ENCODE assay signal across 8 mouse cellular contexts in genomic region chr1:75446656-75447055, GRCm38 (mm10). TPM values are rescaled to one million over a fixed set of nuclear protein-coding genes. Genes with fewer than 3 reads are reported as not detected.
DNase-seq lines count a peak whose midpoint lies in the region; ATAC-seq and TF ChIP-seq lines count a peak whose summit lies in the region.

No protein-coding gene starts in this region.

- H3K4me1 ChIP-seq in forebrain, embryonic 12.5 days = peaks cover 95% of the 10 kb centered on the region
- H3K4me1 ChIP-seq in forebrain, embryonic 16.5 days (replicated peaks; ENCODE audit: control insufficient read depth, insufficient read depth, low read length) = peaks cover 86% of the 10 kb centered on the region
- H3K4me1 ChIP-seq in CH12.LX (ENCODE audit: control insufficient read depth in 1 of 2, insufficient read depth in 2 of 2) = peaks cover 18 to 32% of the 10 kb centered on the region in 2 experiments
- H3K4me1 ChIP-seq in embryonic facial prominence, embryonic 14.5 days (ENCODE audit: control insufficient read depth, insufficient read depth, low read length) = peaks cover 57% of the 10 kb centered on the region
- H3K4me1 ChIP-seq in liver, postnatal 0 days (ENCODE audit: insufficient read depth) = peaks cover 39% of the 10 kb centered on the region

- TF ChIP-seq RAD21 in CH12.LX (IDR thresholded peaks at IDR 0.05; ENCODE audit: low read depth, low read length) = no peak

- peak; percentile 23; the same call in 1 of the 2 replicates for ATAC-seq in forebrain, embryonic 12.5 days (ENCODE audit: low FRiP score)
- ATAC-seq in forebrain, embryonic 16.5 days = no peak
- no peak for ATAC-seq in embryonic facial prominence, embryonic 14.5 days (ENCODE audit: low read depth)
- no peak for ATAC-seq in liver, postnatal 0 days
- ATAC-seq in monocyte, adult 5-6 weeks (replicated peaks; ENCODE audit: insufficient number of reproducible peaks, low FRiP score, low TSS enrichment, poor library complexity, severe bottlenecking) = no peak

- no peak for DNase-seq in CH12.LX (ENCODE audit: extremely low read depth)
- DNase-seq in embryonic facial prominence, embryonic 14.5 days (ENCODE audit: low spot score) = no peak
- DNase-seq in liver, postnatal 0 days = no peak
- DNase-seq in frontal cortex, adult 2 months (ENCODE audit: extremely low spot score in 1 of 2, low spot score in 1 of 2) = no peak
- DNase-seq in right cerebral cortex, postnatal 14 days = no peak

- no peaks in the 10 kb centered on the region for H3K36me3 ChIP-seq in forebrain, embryonic 12.5 days (replicated peaks)
- no peaks in the 10 kb centered on the region for H3K36me3 ChIP-seq in forebrain, embryonic 16.5 days (ENCODE audit: control insufficient read depth, insufficient read depth)
- H3K36me3 ChIP-seq in CH12.LX (replicated peaks in 1 of 2; ENCODE audit: control insufficient read depth in 1 of 2, insufficient read depth in 1 of 2, low read length in 1 of 2) = peaks cover 16 to 25% of the 10 kb centered on the region in 2 experiments
- H3K36me3 ChIP-seq in embryonic facial prominence, embryonic 14.5 days (ENCODE audit: control insufficient read depth, insufficient read depth, low read length) = peaks cover 11% of the 10 kb centered on the region
- H3K36me3 ChIP-seq in liver, postnatal 0 days (replicated peaks; ENCODE audit: insufficient read depth, low read length) = 0 out of 2 replicates have a peak, but pooled peaks cover 2% of the 10 kb centered on the region

- no peaks in the 10 kb centered on the region for H3K9me3 ChIP-seq in forebrain, embryonic 12.5 days
- H3K9me3 ChIP-seq in forebrain, embryonic 16.5 days (ENCODE audit: control insufficient read depth, low read length) = no peaks in the 10 kb centered on the region
- H3K9me3 ChIP-seq in CH12.LX (replicated peaks; ENCODE audit: low read length) = no peaks in the 10 kb centered on the region
- no peaks in the 10 kb centered on the region for H3K9me3 ChIP-seq in embryonic facial prominence, embryonic 14.5 days (ENCODE audit: control insufficient read depth, low read length)
- no peaks in the 10 kb centered on the region for H3K9me3 ChIP-seq in liver, postnatal 0 days (ENCODE audit: low read length)

- WGBS in forebrain, embryonic 12.5 days = 3% methylated on average over 20 of the region's 20 CpGs
- 5% methylated on average over 20 of the region's 20 CpGs for WGBS in forebrain, embryonic 16.5 days
- WGBS in embryonic facial prominence, embryonic 14.5 days = 6% methylated on average over 17 of the region's 20 CpGs
- 2% methylated on average over 20 of the region's 20 CpGs for WGBS in liver, postnatal 0 days (ENCODE audit: insufficient replicate concordance)

- dilution Hi-C loops in CH12.LX (cut with MboI; ENCODE audit: extremely low pct_ligation_motif_present, extremely low pct_unique_long_range_greater_than_20kb, low sequenced_read_pairs) = no loop called here

- TF ChIP-seq POLR2A in CH12.LX (IDR thresholded peaks at IDR 0.05; ENCODE audit: low read depth, low read length) = no peak

- no peak for TF ChIP-seq CTCF in CH12.LX (conservative IDR thresholded peaks at IDR 0.05 in 1 of 2, IDR thresholded peaks at IDR 0.05 in 1 of 2; ENCODE audit: low read depth in 2 of 2, low read length in 2 of 2)
- TF ChIP-seq CTCF in liver, postnatal 0 days (IDR thresholded peaks at IDR 0.05; ENCODE audit: low read depth) = no peak

- peaks cover 75% of the 10 kb centered on the region for H3K27me3 ChIP-seq in forebrain, embryonic 12.5 days
- H3K27me3 ChIP-seq in forebrain, embryonic 16.5 days (replicated peaks; ENCODE audit: control insufficient read depth, insufficient read depth, low read length) = peaks cover 23% of the 10 kb centered on the region
- H3K27me3 ChIP-seq in CH12.LX (replicated peaks) = peaks cover 54% of the 10 kb centered on the region
- H3K27me3 ChIP-seq in embryonic facial prominence, embryonic 14.5 days (replicated peaks; ENCODE audit: control insufficient read depth, insufficient read depth, low read length) = peaks cover 63% of the 10 kb centered on the region
- peaks cover 55% of the 10 kb centered on the region for H3K27me3 ChIP-seq in liver, postnatal 0 days (ENCODE audit: insufficient read depth, low read length)

- peak overlapping the region; percentile 50 for H3K4me2 ChIP-seq in forebrain, embryonic 12.5 days
- H3K4me2 ChIP-seq in forebrain, embryonic 16.5 days (ENCODE audit: low read length) = no peak overlapping the region
- peak overlapping the region; percentile 76; the same call in 1 of the 2 replicates for H3K4me2 ChIP-seq in CH12.LX (ENCODE audit: insufficient read depth, low read depth, poor library complexity, severe bottlenecking)
- H3K4me2 ChIP-seq in embryonic facial prominence, embryonic 14.5 days (ENCODE audit: low read depth, low read length) = 0 out of 2 replicates have a peak overlapping the region, but pooled peaks have one; percentile 3
- H3K4me2 ChIP-seq in liver, postnatal 0 days (ENCODE audit: low read depth, low read length) = peak overlapping the region; percentile 63

- H3K27ac ChIP-seq in forebrain, embryonic 12.5 days = peak overlapping the region; percentile 78
- no peak overlapping the region for H3K27ac ChIP-seq in forebrain, embryonic 16.5 days (ENCODE audit: low read length)
- no peak overlapping the region for H3K27ac ChIP-seq in CH12.LX (ENCODE audit: insufficient read depth, low read depth)
- no peak overlapping the region for H3K27ac ChIP-seq in embryonic facial prominence, embryonic 14.5 days (replicated peaks; ENCODE audit: low read depth, low read length)
- H3K27ac ChIP-seq in liver, postnatal 0 days (ENCODE audit: low read depth) = no peak overlapping the region

- peak overlapping the region; percentile 25; the same call in 1 of the 2 replicates for H3K9ac ChIP-seq in forebrain, embryonic 12.5 days
- H3K9ac ChIP-seq in forebrain, embryonic 16.5 days (replicated peaks; ENCODE audit: low read depth, low read length) = no peak overlapping the region
- H3K9ac ChIP-seq in CH12.LX (ENCODE audit: insufficient read depth, low read depth) = no peak overlapping the region
- no peak overlapping the region for H3K9ac ChIP-seq in embryonic facial prominence, embryonic 14.5 days (ENCODE audit: low read depth, low read length)
- no peak overlapping the region for H3K9ac ChIP-seq in liver, postnatal 0 days (replicated peaks)

- in situ Hi-C loops in CH12.LX (cut with MboI; ENCODE audit: low pct_ligation_motif_present, low pct_unique_long_range_greater_than_20kb, low sequenced_read_pairs) = no loop called here

- H3K79me2 ChIP-seq in CH12.LX (replicated peaks; ENCODE audit: control insufficient read depth, extremely low read depth, insufficient read depth, poor library complexity, severe bottlenecking) = no peaks in the 10 kb centered on the region

- H3K4me3 ChIP-seq in forebrain, embryonic 12.5 days (replicated peaks) = no peak overlapping the region
- H3K4me3 ChIP-seq in forebrain, embryonic 16.5 days (replicated peaks; ENCODE audit: low read length) = no peak overlapping the region
- peak overlapping the region in 1 of 3 experiments; percentile 16 for H3K4me3 ChIP-seq in CH12.LX (replicated peaks in 1 of 3; ENCODE audit: low read depth in 2 of 3, low read length in 2 of 3, poor library complexity in 1 of 3)
- no peak overlapping the region for H3K4me3 ChIP-seq in embryonic facial prominence, embryonic 14.5 days (ENCODE audit: low read depth, low read length)
- 0 out of 2 replicates have a peak overlapping the region, but pooled peaks have one; percentile 11 for H3K4me3 ChIP-seq in liver, postnatal 0 days (ENCODE audit: low read depth, low read length)

- no peak for TF ChIP-seq EP300 in CH12.LX (IDR thresholded peaks at IDR 0.05; ENCODE audit: low read length)
- no peak for TF ChIP-seq EP300 in liver, postnatal 0 days (IDR thresholded peaks at IDR 0.05; ENCODE audit: low read depth)

RNA-seq across cellular contexts. Expression of gene Asic4, which starts 3.6 kb away (rescaled TPM):
- 6.4 and 8.2 TPM in 2 replicates for polyA plus RNA-seq in forebrain, embryonic 12.5 days (2016; fragmentation: Nextera tagmentation; extraction: Ambion mirVana)
- 4.0 and 7.2 TPM in 2 replicates for polyA plus RNA-seq in forebrain, embryonic 16.5 days (2015; fragmentation: Nextera tagmentation; extraction: Ambion mirVana)
- total RNA-seq in CH12.LX (2012; rRNA removed) = not detected in 2 replicates
- not detected in 2 replicates for total RNA-seq in CH12.LX (2014; rRNA removed)
- polyA plus RNA-seq in CH12.LX (2012; ENCODE audit: insufficient read length, low read depth) = not detected in 2 replicates
- polyA plus RNA-seq in embryonic facial prominence, embryonic 14.5 days (2014; fragmentation: Nextera tagmentation; extraction: Ambion mirVana) = 0.16 and 0.18 TPM in 2 replicates
- polyA plus RNA-seq in liver, postnatal 0 days (2015; fragmentation: Nextera tagmentation; extraction: Ambion mirVana) = not detected in 2 replicates
- 11.9 and 13.5 TPM in 2 replicates for polyA plus RNA-seq in frontal cortex, adult 2 months (2012; rRNA removed)
- not detected in 3 replicates for total RNA-seq in monocyte, adult 5-6 weeks (2017)

RNA-seq across cellular contexts. Expression of gene Gmppa, which starts 10.9 kb away (rescaled TPM):
- polyA plus RNA-seq in forebrain, embryonic 12.5 days (2016; fragmentation: Nextera tagmentation; extraction: Ambion mirVana) = 54.8 and 55.8 TPM in 2 replicates
- 86.4 and 93.1 TPM in 2 replicates for polyA plus RNA-seq in forebrain, embryonic 16.5 days (2015; fragmentation: Nextera tagmentation; extraction: Ambion mirVana)
- total RNA-seq in CH12.LX (2012; rRNA removed) (139 and 153 TPM in 2 replicates), CH12.LX (2014; rRNA removed) (101 and 102 TPM in 2 replicates)
- polyA plus RNA-seq in CH12.LX (2012; ENCODE audit: insufficient read length, low read depth) = 126 and 131 TPM in 2 replicates
- polyA plus RNA-seq in embryonic facial prominence, embryonic 14.5 days (2014; fragmentation: Nextera tagmentation; extraction: Ambion mirVana) = 74.2 and 82.9 TPM in 2 replicates
- polyA plus RNA-seq in liver, postnatal 0 days (2015; fragmentation: Nextera tagmentation; extraction: Ambion mirVana) = 21.0 and 22.0 TPM in 2 replicates
- polyA plus RNA-seq in frontal cortex, adult 2 months (2012; rRNA removed) = 101 and 111 TPM in 2 replicates
- total RNA-seq in monocyte, adult 5-6 weeks (2017) = 39.2 to 56.0 TPM (median 55.4 TPM) in 3 replicates

RNA-seq across cellular contexts. Expression of gene Chpf, which starts 32.5 kb away (rescaled TPM):
- polyA plus RNA-seq in forebrain, embryonic 12.5 days (2016; fragmentation: Nextera tagmentation; extraction: Ambion mirVana) = 21.6 and 25.8 TPM in 2 replicates
- 28.1 and 29.2 TPM in 2 replicates for polyA plus RNA-seq in forebrain, embryonic 16.5 days (2015; fragmentation: Nextera tagmentation; extraction: Ambion mirVana)
- total RNA-seq in CH12.LX (2012; rRNA removed) (30.4 and 32.6 TPM in 2 replicates), CH12.LX (2014; rRNA removed) (14.6 and 14.8 TPM in 2 replicates)
- 17.5 and 20.6 TPM in 2 replicates for polyA plus RNA-seq in CH12.LX (2012; ENCODE audit: insufficient read length, low read depth)
- 65.1 and 66.0 TPM in 2 replicates for polyA plus RNA-seq in embryonic facial prominence, embryonic 14.5 days (2014; fragmentation: Nextera tagmentation; extraction: Ambion mirVana)
- 3.1 and 3.3 TPM in 2 replicates for polyA plus RNA-seq in liver, postnatal 0 days (2015; fragmentation: Nextera tagmentation; extraction: Ambion mirVana)
- 73.9 and 79.5 TPM in 2 replicates for polyA plus RNA-seq in frontal cortex, adult 2 months (2012; rRNA removed)
- 3.6 to 11.4 TPM (median 4.3 TPM) in 3 replicates for total RNA-seq in monocyte, adult 5-6 weeks (2017)

RNA-seq across cellular contexts. Expression of gene Tmem198, which starts 32.7 kb away (rescaled TPM):
- 20.8 and 24.1 TPM in 2 replicates for polyA plus RNA-seq in forebrain, embryonic 12.5 days (2016; fragmentation: Nextera tagmentation; extraction: Ambion mirVana)
- polyA plus RNA-seq in forebrain, embryonic 16.5 days (2015; fragmentation: Nextera tagmentation; extraction: Ambion mirVana) = 59.8 and 60.5 TPM in 2 replicates
- 1.1 and 1.4 TPM in 2 replicates for total RNA-seq in CH12.LX (2012; rRNA removed)
- 0.51 and 0.81 TPM in 2 replicates for total RNA-seq in CH12.LX (2014; rRNA removed)
- polyA plus RNA-seq in CH12.LX (2012; ENCODE audit: insufficient read length, low read depth) = 0.80 and 0.90 TPM in 2 replicates
- polyA plus RNA-seq in embryonic facial prominence, embryonic 14.5 days (2014; fragmentation: Nextera tagmentation; extraction: Ambion mirVana) = 1.3 and 1.6 TPM in 2 replicates
- 0.08 TPM in 1 of 2 replicates, not detected in the other for polyA plus RNA-seq in liver, postnatal 0 days (2015; fragmentation: Nextera tagmentation; extraction: Ambion mirVana)
- 73.1 and 82.3 TPM in 2 replicates for polyA plus RNA-seq in frontal cortex, adult 2 months (2012; rRNA removed)
- 0.21 to 3.7 TPM (median 0.86 TPM) in 3 replicates for total RNA-seq in monocyte, adult 5-6 weeks (2017)

RNA-seq across cellular contexts. Expression of gene Obsl1, which starts 59.6 kb away (rescaled TPM):
- 31.8 and 36.8 TPM in 2 replicates for polyA plus RNA-seq in forebrain, embryonic 12.5 days (2016; fragmentation: Nextera tagmentation; extraction: Ambion mirVana)
- polyA plus RNA-seq in forebrain, embryonic 16.5 days (2015; fragmentation: Nextera tagmentation; extraction: Ambion mirVana) = 19.6 and 21.6 TPM in 2 replicates
- total RNA-seq in CH12.LX (2012; rRNA removed) (0.29 and 0.47 TPM in 2 replicates), CH12.LX (2014; rRNA removed) (not detected in 2 replicates)
- polyA plus RNA-seq in CH12.LX (2012; ENCODE audit: insufficient read length, low read depth) = 0.84 and 1.2 TPM in 2 replicates
- 98.7 and 102 TPM in 2 replicates for polyA plus RNA-seq in embryonic facial prominence, embryonic 14.5 days (2014; fragmentation: Nextera tagmentation; extraction: Ambion mirVana)
- polyA plus RNA-seq in liver, postnatal 0 days (2015; fragmentation: Nextera tagmentation; extraction: Ambion mirVana) = 3.4 and 4.5 TPM in 2 replicates
- polyA plus RNA-seq in frontal cortex, adult 2 months (2012; rRNA removed) = 36.4 and 37.9 TPM in 2 replicates
- total RNA-seq in monocyte, adult 5-6 weeks (2017) = not detected in 3 replicates
